Mouse (Mus musculus): ENCODE results near the gene Daam1.

DNA sequence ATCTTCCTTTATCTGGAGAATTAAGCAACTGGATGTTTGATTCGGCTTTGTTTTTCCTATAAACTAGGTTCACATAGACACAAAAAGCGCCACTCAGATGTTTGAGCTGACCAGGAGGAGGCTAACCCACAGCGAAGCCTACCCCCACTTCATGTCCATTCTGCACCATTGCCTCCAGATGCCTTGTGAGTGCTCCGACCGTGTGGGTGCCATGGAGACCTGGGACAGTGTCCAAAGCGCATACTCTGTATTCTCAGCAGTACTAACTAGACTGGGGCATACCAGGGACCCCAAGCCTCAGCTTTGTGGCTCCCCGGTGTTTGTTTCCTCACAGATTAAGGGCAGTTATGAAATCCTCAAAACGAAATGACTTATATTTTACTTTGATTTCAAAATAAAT lies 115.6 kb downstream of the Daam1 start:
- TF ChIP-seq CTCF (conservative IDR thresholded peaks at IDR 0.05; ENCODE audit: low read length) (no peak), POU5F1 (IDR thresholded peaks at IDR 0.05; ENCODE audit: borderline replicate concordance, low read length) (no peak), NANOG (IDR thresholded peaks at IDR 0.05; ENCODE audit: borderline replicate concordance, low read length) (no peak)
